Mouse (Mus musculus) cerebellum, postnatal 25 days (tissue): Measurements from ENCODE around the gene Trim46.

ENCODE experiments used
- DNase-seq, 2 experiments: peaks; one replicate each; pipeline ENCODE4 v3.0.0; 2021; ENCODE audit warnings: mixed read lengths in 2 of 2

The Trim46 gene

DNA sequence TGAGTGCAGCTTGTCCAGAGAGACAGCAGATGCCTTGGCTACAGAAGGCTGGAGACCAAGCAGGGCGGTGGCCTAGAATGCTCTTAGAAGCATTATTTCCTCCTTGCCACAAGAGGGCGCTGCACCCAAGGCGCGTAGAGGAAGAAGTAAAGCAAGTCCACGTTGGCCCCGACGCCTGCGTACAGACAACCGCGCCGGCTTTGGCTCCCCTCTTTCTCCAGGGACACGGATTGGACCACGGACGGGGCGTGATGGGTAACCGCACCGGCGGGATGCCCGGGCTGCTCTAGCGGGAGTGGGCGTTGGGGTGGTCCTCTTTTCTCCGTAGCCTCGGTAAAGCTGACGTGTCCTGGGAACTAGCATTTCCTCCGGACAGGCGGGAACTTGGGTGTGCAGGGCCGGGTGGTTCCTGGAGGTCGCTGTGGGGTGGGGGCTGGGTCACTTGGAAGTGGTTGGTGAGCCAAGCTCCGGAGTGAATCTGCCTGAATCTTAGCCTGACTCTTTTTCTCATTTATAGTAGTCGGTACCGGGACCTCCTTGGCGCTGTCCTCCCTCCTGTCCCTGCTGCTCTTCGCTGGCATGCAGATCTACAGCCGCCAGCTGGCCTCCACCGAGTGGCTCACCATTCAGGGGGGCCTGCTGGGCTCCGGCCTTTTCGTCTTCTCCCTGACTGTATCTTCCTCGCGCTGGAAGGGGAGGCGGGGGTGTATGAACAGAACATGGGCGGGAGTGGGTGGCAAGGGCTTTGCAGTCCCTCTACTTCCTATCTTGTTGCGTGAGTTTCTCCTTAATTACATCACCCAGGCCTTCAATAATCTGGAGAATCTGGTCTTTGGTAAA, at the start of gene Trim46:
Trim46 (minus strand) TSS at position 49 of the 840 bp plus-strand sequence.
- DNase-seq, result peak; percentile 93 to 95

DNA sequence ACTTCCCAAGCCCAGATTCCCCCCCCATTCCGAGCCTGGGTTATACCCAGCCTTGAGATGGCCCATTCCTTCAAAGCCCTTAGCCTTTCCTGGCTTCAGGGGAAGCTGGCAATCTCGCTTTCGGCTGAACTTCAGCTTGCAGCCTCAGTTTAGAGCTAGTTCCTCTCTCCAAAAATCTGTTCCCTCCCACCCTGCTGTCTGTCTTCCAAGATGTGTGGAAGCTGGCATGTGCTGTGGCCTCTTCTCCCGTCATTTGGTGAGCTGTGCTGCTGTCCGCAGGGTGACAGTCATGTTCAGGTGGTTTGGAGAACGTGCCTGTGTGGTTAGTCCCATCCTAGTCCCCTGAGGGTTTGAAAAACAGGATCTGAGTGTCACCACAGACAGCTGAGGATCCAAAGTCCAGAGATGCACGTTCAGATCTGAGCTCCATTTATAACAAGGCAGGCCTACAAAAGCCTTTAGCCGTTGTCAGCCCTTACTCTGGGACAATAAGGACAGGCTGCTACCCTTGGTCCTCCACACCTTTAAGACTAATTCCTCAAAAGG, 49.6 kb upstream of the Trim46 start:
- DNase-seq, result no peak

DNA sequence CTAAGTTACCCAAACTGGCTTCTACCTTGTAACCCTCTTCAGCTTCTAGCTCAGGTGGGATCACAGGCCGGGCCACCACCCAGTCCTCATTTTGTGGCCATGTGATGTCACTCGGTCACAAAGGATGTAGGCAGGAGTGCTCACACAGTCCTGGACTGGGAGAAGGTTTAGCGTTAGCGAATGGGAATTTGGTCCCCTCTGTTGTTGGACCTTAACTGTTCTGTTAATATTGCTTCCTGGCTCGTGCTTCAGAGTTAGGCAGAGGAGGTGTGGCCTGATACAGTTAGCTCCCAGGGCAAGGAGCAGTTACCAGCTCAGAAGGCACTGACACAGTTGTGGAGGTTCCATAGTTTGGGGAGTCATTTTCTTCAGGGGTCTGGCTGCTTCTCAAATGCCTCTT, 48.1 kb upstream of the Trim46 start:
- DNase-seq, result no peak

DNA sequence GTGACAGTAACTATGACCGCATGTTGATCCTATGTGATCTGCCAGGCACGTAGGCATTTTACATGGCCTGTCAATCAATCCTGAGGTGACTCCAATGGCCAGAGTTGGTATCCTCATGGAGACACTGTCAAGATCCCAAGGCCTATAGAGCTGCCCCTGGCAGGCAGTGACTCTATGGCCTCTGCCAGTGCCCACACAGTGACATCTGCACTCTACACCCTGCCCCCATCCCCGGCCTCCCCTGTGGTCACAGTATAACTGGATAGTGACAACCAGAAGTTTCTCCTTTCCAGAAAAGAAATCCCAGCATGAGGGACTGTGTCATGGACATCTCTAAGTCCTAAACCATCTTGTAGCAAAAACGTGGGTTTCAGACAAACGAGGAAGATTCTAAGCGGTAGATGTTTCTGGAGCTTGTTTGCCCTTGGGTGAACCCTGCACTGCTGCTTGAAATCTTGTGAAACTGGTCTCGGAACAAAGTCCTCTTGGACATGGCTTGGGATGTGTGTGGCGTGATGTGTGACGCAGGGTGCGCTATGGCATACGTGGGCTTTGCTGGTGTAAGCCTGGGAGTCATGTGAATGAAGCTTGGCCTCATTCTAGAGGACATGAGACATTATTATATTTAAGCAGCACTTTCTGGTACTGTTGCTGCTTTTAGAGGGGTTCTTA, 47.3 kb upstream of the Trim46 start:
- no peak for DNase-seq

DNA sequence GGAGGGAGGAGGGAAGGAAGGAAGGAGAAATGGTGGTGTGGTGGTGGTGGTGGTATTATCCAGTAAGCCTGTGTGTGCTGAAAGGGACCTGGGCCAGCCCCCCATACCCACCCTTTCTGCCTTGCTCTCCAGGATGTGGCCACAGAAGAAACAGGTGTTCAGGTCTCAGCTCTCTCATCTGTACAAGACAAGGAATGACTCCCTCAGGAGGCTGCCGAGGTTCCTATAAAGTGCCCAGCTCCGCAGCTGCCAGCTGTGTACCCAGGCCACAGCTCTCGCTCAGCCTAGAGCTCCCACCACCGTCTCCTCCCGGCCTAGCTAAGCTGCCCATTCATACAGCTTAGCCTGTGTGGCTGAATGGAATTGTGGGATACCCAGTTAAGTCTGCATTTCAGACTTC, 46.2 kb upstream of the Trim46 start:
- no peak for DNase-seq

DNA sequence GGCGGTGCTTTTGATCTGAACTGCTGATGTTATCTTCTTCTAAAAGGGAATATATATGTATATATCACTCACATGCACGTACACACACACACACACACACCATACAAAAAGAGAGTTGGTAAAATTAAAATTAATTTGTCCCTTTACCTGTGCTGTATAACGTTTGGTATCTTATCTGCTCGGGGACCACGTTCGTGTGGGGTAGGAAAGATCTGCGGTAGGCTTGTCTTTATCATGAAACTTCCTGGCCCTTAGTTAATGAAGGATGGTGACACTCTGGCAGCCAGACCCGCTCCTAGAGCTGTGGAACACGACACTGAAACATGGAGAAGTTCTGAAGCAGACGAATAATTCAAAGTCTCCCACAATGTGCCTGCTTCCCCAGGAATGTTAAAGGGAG, 45.8 kb upstream of the Trim46 start:
- DNase-seq, result no peak

DNA sequence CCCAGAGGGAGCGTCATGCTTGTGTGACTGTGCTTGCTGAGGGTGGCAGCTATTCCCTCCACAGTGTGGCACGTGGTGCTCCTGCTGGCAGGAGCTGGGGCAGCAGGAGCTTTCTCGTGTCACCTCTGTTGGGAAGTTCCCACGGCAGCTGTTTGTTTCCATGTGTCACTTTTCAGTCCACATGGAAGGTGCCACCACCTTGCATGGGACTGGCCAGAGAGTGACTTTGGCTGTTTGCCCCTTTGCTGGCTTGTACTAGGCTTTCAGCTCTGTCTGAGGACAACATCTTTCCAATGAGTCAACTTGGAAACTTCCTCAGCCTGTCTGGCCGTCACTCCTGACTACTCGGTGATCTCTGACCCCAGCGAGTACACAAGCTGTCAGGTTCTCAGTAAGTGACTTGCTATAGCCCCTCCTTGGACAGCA, 42.4 kb upstream of the Trim46 start:
- no peak for DNase-seq

DNA sequence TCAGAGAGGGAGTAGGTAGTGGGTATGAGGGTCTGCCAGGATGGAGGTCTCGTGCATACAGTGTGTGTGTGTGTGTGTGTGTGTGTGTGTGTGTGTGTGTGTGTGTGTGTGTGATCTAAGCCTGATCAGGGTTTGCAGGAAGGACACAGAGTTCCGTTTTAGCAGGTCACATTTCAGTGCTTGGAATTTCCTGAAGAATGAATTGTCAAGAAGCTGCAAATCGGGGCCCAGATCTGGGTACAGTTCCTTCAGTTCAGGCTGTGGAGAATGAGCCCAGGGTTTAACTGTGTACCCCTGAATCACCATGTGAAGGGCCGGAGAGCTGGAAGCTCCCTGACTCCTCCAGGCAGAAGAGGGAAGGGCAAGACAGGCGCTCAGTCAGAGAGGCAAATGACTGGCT, 41.2 kb upstream of the Trim46 start:
- DNase-seq, result no peak

DNA sequence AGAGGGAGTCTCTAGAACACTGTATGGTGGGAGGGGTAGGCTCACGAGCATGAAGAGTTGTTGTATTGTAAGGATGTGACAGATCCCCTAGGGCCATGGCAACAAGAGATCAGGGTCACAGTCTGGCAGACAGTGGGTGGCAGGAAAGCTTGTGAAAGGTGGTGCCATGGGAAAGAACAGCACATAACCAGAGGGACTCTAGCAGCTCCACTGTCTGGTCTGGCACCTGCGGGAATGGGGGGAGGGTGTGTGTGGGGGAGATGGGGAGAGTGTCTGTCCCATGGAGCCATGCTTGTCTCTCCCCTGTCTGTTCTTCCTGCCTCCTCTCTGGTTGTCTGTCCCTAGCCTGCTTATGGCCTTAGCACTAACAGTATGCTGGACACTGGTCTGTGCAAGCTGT, 39.4 kb upstream of the Trim46 start:
- no peak for DNase-seq

DNA sequence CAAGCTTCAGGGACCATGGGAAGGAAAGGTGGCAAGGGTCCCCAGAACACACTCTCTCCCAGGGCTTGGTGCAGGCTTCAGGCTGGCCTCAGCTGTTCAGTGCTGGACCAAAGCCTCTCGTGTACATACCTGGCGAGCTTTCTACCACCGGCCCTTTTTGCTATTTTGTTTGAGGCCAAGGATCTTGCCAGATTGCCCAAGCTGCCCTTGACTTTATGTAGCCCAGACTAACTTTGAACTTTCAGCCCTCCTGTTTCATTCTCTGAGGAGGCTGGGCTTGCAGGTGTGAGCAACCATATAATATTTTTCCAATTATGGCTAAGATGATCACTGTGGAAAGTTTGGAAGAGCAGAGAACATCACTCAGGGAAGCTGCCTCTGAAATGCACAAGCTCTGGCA, 38.2 kb upstream of the Trim46 start:
- DNase-seq, result no peak

DNA sequence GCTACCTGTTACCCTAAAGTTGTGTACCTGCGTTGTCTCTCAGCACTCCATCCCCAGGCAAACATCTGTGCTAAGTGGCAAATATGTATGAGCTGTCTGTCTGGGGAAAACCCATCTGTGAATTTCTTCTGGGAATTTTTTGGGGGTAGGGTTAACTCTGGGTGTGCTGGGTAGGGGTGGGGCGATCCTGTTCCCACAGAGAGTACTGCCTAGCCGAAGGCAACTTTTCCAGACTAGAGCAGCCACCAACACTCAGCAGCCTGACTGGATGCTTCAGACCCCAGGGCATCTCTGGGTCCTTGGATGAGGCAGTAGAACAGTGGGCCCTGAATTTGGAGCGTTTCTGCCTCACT, 36.2 kb upstream of the Trim46 start:
- DNase-seq, result no peak

DNA sequence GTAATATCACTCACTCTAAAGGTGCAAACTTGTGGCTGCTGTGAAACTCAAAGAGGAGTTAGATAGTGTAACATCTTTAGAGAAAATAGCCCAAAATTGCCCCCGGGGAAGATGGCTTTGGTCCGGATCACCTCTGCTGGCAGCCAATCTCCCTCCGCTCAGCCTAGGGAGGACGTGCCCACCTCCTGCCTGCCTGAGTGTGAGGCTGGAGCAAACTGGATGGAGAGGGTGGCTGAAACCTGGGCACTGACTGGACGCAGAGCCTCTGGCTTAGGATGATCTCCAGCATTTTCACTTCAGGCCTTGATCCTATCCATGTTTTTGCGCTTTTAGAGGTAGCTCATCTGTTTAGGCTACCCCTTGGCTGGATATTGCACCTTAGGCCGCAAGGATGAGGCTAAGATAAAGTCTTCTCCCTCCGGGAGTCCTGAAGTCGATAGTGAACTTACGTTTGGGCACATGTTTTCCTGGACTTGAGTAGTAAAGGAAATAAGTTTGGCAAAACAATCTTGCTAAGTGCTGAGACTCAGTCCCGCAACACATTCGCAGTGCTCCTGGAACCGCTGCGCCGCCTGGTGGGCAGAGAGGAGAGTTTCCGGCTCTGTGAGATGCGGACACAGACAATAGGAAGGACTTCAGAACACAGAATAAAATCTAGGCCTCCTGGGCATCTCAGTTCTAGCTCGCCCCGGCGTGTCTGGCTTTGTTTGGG, 35.6 kb upstream of the Trim46 start:
- peak; percentile 89 to 93 for DNase-seq

DNA sequence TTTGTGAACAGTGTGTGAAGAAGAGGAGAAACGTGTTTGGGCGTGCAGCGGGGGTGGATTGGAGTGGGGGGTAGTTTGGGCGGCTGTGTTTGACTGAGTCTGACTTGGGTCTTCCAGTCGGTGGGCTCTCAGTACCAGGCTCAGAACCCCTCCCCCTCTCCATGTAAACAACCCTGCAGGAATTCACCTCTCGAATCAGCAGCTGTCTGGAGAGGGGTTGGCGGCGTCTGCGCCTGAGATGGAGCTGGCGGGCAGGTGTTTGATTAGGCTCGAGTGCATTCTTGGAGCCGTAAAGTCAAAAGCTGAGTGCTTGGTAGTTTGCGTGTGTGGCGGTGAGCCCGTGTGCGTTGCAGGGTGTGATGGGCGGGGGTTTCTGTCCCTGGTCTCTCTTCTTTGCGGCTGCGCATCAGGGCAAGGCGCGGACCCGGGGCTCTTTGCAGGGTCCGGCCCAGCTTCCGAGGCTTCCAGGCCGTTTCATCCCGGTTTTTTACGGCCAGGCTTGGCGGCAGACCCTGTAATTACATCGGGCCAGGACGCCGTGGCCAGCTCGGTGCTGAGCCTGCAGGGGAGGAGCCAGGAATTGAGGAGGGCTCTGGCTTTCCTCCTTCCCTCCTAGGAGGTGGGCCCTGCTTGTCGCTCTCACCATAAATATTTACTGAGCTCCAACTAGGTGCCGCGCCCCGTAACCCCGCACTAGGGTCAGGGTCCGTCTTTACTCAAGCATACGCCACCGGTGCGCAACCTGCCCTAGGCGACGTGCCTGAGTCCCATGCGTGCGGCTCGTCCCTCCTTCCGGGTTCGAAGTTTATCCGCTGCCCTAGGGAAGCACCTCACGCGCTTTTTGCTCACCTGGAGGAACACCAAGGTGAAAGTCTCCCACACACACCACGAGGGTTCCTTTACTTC, 34.8 kb upstream of the Trim46 start, which contains the start of gene Efna1:
Efna1 (minus strand) TSS at position 537 of the 906 bp plus-strand sequence.
- peak; percentile 66 to 67 for DNase-seq

DNA sequence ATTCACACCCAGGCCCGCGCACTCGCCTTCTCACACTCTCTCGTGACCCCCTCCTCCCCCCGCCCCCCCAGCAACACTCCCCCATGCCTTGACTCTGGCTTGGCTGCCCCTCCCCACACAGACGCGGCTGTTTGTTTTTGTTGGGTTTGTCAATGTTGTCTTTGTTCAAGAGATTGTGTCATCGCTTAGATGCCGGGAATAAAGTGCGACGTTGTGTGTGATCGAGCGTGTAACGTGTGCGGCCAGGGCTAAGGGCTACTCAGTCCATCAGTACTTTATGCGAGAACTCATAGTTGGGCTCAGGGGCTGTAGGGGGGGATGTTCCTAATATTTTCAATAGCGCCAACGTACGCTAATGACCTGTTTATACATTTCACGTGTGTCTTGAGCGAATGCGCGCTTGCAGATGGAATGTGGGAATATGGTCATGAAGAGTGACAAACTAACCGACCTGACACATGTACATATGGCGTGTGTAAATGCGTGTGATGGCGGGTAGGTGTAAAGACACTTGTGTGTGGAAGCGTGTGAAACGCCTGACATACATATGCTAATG, 34.0 kb upstream of the Trim46 start:
- peak in 1 of 2 experiments; percentile 48 for DNase-seq

DNA sequence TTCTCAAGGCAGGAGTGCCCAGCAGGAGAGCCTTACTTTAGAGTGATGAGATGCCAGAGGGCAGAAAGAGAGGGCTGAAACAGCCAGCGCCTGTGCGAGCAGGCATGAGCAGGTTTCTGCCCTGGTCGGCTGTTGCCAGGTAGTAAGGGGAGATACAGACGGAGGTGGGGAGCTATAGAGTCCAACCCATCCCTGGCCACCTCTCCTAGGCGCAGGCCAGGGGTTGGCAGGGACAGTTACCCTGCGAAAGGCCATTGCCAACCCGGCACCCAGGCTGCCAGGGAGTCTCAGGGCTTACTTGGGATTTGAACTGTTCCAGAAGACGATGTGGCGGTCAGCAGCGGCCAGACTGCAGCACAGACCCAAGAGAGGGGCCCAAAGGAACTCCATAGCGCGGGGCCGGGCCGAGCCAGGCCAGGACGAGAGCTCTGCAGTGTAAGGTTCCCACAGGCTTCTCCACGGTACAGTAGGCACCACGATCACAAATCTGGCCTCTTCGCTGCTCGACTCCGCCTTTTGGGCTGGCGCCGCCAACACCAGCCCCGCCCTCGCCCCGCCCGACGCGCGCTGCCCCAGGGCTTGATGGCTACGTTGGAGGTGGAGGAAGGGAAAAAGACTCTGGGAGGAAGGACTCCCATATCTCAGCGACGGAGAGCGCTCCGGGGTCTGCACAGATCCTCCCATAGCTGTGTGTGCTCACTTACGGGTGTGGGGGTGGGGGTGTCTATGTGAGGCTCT, 33.2 kb upstream of the Trim46 start:
- DNase-seq, result peak; percentile 92 to 94

DNA sequence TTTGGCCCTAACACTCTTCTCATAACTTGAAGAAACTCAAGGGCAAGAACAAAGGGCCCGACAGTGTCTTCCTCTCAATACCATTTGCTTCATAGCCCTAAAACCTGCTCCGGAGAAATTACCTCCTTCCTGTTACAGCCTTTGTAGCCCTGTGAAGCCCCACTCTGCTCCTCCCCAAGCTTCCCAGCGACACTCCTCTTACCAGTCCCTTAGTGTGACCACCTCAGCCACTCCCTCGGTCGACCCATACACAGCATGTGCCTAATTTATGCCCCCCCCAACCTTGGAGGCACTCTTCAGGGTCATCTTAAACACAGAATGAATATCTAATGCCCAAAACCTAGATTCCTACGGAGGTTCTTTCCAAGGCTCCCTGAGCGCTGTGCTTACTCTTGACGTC, 32.5 kb upstream of the Trim46 start:
- DNase-seq, result no peak

DNA sequence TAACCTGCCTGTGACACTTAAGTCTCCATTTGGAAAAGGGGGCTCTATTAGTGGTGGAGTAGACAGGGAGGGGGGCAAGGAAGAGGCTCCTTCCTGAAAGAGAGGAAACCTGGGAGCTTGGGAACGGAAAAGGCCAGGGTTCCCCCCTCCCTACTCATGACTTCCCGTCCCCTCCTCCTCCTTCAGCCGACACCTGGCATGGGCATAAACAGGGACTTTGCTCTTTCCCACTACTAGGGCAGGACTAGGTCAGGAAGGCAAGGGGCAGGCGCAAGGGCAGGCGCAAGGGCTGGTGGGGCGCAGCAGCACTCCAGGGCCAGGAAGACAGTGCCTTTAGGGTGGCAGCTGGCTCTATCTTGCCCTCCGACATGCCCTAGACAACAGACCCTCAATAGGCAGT, 32.0 kb upstream of the Trim46 start:
- peak; percentile 27 to 32 for DNase-seq

DNA sequence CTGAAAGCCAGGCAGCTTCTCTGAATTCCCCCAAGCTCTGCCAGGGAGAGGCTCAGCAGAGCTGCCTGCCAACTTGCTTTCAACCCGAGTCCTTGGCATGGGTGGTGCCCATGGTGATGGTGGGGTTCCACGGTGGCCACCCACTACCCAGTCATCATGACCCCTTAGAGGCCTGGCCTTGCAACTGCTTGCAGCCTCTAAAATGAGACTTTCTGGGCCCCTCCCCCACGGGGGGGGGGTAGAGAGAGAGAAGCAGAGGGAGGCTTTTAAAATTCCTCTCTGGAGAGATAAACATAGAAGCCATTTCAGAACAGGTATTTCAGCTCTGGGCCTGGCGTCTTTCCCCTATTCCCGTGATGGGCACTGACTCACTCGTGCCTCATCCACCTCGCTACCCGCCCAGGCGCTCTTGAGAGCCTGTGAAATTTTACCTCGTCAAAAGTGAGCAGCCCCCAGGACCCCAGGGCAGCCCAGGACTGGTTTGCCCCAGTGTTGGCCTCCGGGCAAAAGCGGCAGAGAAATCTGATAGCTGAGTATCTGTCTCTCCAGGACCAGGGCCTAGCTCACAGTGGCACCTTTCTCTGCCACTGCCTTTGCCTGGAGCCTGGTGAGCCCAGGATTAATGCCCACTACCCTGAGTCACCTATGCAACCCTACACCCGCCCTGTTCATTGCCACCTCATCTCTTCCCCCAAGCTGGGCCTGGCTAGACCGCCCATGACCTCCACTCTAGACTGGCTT, 31.3 kb upstream of the Trim46 start:
- DNase-seq, result peak; percentile 39 to 50

DNA sequence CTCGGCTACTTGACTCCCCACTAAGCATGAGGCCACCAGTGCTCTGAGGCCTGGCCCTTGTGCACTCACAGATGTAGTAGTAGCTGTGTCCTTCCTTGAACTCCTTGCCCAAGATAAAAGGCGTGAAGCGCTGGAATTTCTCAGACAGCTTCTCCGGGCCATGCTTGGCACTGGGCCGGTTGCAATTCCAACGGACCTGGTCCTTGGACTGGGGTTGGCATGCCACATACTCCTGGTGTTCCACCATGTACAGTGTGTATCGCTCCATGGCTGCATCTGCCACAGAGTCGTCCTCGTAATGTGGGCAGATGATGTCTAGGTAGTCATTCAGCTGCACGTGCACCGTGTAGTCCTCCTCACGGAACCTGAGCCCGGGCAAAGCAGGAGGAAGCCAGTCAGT, 30.0 kb upstream of the Trim46 start:
- DNase-seq, result no peak

DNA sequence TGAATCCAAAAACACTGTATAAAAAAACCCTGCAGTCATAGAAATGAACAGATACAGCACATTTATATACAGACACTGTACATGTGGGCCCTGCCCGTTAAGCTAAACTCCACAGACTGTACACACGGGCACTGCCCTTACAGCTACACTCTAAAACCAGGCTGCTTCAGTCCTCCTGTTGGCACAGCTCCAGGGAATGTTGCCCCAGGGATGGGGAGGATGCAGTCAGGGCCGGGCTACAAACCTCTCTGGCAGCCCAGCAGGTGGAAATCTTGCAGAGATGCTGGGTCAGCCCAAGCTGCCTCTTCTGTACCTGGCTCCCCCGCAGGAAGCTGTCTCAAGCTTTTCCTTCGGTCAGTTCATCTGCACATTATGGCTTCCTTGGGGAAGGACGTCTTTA, 25.7 kb upstream of the Trim46 start:
- peak; percentile 43 to 59 for DNase-seq
